Mouse (Mus musculus) right cerebral cortex, postnatal 36 days (tissue): ENCODE measurements at regions not wholly inside any gene's neighbourhood (a gene's known extent, or its start where the extent isn't known, plus 50 kb on each side); places are given as distances from the start of the nearest gene placed in this dataset.

Experiments
- DNase-seq, 2 experiments: peaks; one replicate each; pipeline ENCODE4 v3.0.0; 2022; ENCODE audit warnings: low spot score in 2 of 2, mixed read lengths in 1 of 2

DNA sequence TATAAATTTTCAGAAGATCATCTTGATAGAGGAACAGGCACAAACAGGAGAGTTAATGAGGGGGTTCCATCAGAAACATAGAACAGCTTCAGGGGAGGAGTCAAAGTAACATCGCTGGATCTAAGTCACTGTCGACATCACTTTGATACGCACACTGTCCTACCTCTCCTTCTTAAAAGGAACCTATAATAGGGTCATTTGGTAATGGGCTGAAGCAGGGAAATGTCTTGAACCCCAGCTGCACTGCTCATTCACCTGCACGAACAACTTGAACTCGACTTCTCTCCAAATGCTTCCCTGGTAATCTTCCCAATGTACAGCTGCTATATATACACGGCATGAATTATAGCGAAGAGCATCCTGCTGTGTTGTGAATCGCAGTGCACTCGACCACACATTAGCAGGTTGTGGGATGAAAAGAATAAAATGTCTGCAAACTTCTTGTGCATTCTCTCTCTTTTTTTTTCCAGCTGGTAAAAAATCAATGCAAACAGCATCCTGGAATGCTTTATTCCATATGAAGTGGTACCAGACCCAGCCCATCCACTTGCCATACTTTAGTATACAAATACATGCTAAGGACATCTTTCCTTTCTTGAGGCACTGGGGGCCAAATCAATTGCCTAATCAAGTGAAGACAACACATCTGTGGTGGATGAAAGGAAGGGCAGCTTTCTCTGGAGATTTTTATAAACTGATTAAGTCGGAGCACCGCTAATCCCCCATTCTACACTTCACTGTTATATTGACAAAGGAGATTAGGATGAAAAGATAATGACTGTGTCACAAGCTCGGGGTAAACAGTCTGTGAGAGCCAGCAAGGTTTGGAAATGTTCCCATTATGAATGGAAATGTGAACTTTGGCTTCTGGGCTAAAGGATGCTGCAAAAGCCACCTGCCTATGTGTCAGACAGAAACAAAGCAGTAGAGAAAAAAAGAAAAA is 325.6 kb upstream of the Itga1 start:
- DNase-seq = no peak

DNA sequence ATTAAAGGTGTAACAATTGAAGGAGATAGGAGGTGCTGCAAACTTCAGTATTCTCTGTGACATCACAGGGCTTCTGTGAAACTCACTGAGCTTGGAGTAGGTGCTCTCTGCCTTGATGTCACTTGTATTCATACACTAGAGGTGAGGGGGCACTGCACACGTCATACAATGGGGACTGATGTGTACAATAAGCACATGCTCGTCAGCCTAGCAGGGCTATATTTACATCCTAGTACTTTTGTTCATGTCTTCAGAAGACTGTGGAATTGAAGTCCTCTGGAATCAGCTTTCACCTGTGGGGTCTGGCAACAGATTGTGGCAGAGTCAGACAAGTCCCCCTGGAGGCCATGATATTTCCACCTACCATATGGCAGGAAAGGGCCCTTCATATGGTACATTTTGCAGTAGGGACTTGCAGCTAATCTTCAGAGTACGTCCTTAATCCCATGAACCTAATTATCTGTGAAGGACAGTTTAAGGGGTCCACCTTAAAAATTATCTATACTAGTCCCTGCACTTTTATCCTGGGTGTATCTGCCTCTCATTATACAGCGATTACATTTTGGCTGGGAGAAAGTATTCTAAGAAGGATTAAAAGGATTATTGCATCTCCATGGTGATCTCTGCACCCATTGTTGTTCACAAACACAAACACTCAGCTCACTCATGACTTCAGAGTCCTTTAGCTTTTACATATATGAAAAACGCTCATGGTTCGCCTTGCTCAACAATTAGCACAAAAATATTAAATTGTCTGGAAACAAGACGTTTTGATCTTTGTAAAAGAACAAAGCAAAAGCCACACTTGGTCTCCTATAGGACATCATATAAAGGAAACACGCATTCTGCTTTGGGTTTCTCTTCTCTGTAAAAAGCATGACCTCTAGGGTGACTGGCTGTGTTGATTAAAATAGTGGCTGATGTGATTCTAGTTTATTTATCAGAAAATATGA is 324.1 kb upstream of the Itga1 start:
- DNase-seq = no peak

DNA sequence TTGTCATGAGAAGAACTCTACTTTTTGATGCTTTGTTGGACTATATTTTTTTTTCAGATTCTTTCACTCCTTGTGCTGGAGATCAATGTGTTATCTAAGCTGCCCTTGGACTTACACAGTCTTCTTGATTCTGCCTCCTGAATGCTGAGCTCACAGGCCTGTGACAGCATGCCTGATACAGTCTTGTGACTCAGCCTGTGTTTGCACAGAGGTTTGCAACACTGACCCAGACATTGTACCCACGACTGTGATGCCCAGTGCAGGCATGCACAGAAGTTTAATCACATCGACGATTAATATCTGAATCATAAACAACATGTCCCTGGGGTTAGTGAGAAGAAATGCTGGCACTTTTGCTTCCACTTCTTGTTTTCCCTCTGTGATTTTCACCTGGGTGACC is 322.0 kb upstream of the Itga1 start:
- DNase-seq = no peak

DNA sequence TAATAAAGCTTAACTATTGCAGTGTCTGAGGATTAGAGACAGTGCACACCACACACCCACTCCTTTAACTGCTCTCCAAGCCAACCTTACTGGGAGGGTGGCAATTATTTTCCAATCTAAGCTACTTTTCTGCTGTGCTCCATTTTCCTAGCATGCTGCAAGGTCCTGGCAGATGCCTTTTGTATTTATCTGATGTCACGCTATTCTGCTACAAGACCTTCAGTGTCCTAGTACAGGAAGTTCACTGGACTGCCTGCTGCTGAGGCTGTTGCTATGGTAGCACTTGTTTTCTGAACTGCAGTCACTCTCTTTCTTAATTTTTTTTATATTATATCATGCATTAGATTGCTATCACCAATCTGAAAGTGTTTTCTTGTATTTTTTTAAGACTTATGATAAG is 319.7 kb upstream of the Itga1 start:
- no peak for DNase-seq

DNA sequence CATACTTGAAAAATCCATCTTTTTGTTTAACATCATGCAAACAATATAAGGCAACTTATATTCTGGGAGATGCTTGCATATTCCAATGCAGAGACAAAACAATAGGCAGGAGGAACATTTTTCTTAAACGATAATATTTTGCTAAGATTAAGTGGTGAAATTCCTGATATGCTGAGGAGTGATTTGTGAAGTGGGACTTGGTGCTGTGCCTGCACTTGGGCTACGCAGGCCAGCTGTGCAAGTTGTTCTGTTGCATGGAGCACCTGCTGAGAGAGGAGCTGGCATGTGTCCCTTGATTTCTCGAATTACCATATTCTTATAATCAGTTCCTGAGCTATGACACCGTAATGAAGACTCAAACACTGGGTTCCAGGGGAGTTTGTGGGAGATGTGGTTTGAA is 316.1 kb upstream of the Itga1 start:
- DNase-seq = no peak

DNA sequence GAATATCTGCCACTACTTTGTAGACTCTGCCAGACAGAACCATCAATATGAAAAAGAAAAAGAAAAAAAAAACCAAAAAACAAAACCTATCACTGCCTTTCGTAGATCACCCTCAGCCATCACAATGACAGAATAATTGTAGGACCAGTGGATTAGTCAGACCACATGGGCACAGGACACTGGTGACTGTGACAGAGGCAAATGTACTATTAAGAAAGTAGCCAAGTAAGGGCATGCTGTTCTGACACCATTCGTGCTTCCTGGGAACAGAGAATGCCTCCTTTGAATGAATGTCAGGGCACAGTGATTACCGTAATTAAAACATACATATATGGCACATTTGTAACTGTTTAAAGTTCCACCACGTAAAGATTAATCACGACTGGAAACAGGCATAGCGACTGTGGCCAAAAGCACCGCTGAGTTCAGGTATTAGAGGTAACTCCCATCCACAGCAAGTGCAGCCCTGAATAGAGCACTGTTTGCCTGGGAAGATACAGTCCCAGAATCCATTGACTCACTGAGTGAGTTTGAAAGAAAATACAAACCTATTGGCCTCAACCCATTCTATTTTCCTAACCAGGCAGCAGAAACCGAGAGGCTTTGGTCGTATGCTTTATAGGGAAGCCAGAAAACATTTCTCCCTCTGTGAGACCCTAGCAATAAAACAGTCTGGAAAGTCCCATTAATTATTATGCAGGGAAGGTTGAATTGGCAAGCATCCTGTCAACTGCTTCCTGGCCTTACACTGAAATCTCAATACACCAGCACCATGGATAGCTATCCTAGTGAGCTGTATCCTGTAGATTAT is 312.2 kb upstream of the Itga1 start:
- no peak for DNase-seq

DNA sequence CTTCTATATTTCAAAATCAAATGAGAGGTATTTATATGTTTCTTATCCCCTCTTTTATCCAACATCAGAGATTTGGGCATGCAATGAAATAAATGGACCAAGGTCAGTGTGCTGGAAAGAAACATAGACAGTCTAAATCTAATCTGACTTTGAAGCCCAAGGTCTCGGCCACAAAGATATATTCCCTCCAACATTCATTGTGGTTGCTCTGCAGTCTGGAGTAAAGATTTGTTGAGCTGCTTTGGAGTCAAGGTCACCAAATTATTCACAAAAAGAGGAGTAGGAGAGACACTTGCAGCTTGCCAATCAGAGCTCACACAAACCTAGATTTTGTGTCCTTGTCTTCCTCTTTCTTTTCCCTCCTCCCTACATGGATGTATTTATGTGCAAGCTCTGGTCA is 304.2 kb upstream of the Itga1 start:
- no peak for DNase-seq

DNA sequence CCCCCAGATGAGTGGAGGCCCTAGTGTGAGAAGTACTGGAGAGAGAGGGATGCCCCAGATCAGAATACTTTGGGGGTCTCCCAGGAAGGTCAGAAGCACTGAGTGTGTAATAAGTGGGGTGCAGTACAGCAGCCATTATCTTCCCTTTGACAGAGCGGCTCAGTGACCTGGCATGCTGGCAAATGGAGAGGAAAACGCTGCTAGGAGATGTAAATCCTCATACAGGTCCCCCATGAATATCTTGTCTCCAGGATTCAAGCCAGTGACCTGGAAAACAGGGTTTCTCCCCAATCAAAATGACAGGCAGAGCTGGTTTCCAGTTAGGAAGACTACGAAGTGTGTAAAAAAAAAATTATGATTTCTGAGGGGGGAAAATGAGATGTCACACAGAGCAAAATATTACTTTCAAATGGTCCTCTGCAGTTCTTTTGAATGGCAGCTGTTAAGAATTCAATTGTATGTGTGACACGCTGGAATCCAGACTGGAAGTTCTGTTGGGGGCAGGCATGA is 299.0 kb upstream of the Itga1 start:
- no peak for DNase-seq

DNA sequence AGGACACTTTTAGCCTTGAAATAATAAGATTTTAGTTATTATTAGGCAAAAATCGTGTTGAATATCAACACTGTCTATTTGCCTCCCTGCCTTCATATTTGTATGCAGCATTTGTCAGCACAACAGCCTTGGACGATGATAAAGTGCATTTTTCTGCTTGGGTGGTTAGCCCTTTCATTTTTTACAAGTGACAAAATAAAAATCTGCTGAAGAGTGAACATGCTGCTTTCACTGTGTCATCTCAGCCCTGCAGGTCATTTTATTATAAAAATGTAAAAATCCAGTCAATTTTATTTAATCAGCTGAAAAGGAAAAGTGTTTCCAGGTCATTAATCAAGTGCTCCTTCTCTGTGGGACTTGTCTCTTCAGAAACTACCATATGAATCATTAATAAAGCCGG is 277.9 kb upstream of the Itga1 start:
- DNase-seq = no peak

DNA sequence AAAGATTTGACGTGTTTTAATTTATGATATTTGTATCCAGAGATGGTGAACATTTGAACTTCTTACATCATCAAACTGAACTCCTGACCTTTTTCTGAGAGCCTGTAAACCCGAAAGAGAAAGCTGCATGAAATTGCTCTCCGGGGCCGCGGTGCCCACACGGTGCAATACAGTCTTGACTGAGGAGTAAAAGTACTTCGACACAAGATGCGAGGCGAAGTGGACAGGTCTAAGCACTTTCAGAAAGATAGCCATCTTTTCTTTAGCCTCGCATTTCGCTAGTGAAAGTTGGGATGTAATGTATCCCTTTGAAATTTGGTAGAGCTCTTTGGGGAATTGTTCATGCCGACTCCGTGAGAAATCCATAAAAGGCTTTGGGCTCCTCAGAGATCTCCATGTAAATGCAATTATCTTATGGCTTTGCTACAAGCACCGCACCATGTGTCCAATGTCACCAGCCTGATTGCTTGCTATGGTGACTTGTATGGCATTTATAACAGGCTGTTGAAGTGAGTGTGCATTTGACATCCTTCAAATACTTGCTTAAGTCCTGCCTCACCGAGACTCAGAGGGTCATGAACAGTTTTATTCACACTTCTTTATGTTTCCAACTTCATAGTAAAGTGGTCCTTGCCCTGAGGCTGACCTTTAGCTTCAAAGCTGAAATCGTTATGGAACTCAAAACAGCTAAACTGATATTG is 274.6 kb upstream of the Itga1 start:
- no peak for DNase-seq

DNA sequence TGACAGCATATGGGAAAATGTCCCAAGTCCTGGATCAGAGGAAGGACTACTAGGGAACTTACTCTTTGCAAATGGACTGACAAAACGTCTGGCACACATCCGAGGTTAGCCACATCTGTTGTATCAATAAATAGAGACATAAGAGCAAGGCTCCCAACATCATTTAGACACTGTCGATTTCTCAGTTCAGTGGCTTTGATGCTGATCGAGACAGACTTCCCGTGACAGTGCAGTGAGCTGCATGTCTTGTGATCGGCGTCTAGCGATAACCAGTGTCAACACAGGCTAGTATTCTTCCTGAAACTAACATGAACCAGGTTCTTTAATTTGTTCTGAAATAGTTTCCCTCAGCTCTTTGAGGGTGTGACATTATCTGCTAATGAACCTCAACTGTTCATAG is 259.7 kb upstream of the Itga1 start:
- DNase-seq = no peak

DNA sequence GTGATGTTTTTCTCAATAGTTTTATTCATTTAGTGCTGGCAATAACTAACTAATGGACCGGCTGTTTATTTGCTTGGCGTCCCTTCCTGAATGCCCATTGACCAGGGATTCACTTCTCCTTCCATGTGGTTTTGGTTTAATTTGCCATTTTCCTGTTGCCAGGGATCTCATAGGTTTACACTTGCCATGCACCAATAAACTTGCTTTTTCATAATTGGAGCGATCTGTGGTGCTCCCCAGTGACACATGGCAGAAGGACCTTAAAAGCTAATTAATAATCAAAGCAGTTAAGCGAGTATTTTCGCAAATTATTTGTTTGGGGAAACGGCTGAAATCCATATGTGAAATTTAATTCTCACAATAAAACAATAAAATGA is 245.2 kb upstream of the Itga1 start:
- DNase-seq = no peak

DNA sequence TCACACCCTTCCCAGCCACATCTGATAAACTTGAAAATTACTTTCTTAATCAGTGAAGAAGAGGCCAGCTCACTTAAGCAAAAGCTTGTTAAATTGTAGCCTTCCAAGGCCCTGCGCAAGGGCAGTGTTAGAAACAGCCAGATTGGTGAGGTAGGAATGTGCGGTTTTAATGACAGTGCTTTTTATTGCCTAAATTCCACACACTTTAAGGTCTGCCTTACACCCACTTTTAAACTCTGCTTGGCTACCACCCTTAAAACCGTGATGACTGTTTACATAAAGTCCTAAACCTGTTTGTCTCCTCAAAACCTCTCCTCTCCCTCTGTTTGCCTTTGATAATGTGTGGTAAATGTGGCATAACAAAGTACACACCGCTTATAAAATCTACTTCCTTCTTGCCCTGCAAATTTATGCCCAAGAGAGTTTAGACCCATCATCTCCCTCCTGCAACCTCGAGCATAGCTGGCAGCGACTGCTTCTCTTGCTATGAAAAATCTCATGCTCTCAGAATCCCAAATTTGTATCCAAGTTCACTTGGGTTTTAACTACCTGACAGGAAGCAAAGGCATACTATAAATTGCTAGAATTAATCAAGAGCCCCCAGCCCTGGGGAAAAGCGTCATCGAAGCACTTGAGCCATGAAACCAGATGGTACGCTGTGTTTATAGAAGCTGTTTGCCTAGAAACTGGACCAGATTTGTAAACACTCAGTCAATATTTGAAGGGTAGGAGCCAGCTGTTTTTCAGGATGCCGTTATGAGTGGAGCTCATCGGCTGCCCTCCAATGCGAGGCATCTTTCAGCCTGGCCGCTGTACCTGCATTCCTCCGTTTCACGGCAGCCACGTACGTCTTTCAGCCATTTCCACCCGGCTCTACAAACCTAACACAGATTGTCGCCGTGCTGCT is 244.6 kb upstream of the Itga1 start:
- DNase-seq = no peak

DNA sequence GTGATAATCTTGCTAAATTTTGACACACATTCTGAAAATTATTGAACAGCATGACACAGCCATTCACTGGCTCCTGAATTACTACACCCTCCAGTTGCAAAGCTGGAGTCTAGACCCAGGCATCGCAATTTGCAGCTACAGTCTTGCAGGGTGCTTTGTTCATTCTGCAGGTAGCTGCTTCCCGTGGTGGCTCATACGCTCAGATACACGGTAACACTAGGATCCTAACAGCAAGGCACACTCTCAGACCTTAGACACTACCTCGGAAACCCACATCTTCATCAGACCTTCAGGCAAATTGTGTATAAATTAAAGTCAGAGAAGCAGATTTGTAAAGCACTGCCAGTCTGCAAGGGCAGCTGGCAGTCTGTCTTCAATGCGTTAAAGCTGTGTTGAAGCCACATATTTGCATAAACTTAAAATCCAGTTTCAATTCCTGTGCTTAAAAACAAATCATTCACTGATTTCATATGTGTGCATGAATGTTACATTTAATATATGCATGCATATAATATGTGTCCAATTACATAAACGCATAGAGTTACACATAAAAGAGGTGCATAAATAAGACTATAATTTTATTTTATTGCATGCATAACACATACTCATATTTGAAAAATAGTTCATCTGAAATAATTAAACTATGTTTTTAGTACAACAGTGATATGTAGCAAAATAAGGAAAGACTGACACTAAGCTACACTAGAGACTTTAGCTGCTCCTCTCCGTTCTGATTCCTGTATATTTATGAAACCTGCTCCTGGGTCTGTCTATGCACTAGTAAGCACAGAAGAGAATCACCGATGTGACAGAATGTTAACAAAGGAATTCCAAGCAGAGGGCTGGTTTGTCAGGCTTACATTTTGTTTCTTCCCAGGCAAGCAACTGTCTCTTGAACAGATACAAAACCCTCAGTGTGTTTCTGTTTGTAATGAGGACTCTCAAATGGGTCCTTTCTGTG is 227.5 kb upstream of the Itga1 start:
- no peak for DNase-seq

DNA sequence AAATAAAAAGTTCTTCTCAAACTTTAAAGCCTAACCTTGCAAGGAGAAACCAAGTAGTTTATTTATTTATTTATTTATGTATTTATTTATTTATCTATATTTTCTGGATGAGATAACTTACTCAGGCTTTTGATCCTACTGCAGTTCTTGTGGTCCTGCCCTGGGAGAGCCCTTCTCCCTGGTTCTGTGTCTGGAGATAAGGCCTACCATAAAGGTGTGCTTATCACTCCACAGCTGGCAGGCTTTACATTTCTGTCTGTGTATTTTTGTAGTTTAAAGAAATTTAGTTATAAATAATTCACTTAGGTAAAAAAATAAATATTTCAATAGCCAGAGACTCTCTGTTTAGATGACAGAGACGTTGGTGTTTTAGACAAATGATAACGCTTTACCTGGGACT is 224.5 kb upstream of the Itga1 start:
- no peak for DNase-seq

DNA sequence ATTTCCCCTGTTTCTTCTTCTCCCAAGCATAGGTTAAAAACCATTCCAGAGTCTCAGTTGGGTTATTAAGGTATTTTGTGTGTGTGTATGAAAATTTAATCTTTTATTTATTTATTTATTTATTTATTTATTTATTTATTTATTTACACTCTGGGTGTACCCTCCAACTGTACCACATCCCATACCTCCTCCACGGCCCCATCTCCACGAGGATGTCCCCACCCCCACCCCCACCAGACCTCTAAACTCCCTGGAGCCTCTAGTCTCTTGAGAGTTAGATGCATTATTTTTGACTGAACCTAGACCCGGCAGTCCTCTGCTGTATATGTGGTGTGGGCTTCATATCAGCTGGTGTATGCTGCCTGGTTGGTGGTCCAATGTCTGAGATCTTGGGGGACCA is 214.9 kb upstream of the Itga1 start:
- no peak for DNase-seq

DNA sequence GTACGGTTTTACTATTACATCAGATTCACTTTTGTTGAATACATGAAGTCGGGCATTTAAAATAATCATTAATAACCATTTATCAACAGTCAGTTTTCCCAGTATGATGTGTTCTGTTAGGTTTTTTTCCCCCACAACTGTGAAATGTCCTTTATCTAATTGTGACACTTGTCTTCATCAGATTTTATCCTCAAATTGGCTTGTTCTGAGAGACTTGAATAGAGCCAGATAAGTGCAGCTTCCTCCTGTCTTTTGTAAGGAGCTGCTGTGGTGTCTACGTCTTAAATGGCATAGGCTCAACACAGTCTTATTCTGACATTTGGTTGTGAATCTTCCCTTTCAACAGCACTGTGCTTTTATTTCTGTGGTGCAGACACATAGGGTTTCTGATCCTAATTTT is 206.8 kb upstream of the Itga1 start:
- DNase-seq = no peak

DNA sequence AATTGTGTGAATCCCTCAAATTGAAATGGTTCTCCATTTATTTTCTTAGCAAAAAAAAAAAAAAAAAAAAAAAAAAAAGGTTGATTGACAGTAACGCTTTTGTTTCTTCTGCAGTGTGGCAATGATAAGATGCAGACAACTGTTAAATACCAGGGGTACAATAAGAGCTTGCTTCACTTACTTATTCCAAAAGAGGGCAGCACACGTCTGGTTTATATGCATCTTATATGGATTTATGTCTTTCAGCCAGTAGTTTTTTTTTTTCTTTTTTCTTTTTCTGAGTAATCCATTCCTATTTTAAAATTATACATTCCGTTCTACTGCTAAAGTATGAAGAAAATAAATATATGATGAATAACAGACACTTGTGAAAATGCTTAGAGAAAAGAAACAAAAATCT is 185.6 kb upstream of the Itga1 start:
- no peak for DNase-seq

DNA sequence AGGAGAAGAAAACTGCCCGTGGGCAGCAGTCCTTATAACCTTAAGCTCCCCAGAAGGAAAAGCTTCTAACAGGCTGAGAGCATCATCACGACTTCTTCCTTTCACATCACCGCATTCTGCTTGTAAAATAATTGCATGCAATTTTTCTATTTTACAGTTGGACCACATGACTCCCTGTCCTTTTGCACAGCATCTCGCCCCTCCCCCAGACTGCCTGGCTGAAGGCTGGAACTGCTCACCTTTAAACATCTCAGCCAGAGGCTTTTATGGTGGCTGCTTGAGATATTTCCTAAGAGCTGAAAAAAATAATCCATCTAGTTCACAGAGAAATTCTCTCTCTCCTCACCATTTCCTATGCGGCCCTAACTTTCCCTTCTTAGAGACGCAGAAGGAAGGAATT is 164.4 kb upstream of the Itga1 start:
- DNase-seq = no peak
